Mouse (Mus musculus) E14TG2a.4 (cell line): ENCODE measurements around the gene Matn4.

Experiments
- H3K27me3 ChIP-seq: 2 replicates; pipeline ENCODE4 v1.6.1; 2014; ENCODE audit warnings: low read length, control low read depth; ENCODE audit not compliant: insufficient read depth
- H3K36me3 ChIP-seq: 2 replicates; pipeline ENCODE4 v1.6.1; 2014; ENCODE audit warnings: low read length, control low read depth; ENCODE audit not compliant: insufficient read depth
- H3K4me1 ChIP-seq: replicated peaks from 2 replicates; pipeline ENCODE4 v1.6.1; 2014; ENCODE audit warnings: low read depth, low read length, control low read depth
- H3K4me3 ChIP-seq: replicated peaks from 2 replicates; pipeline ENCODE4 v1.5.1; 2014; ENCODE audit warnings: mild to moderate bottlenecking, low read length
- H3K9me3 ChIP-seq: 2 replicates; pipeline ENCODE4 v1.6.1; 2014; ENCODE audit warnings: low read length, control low read depth
- CTCF ChIP-seq: conservative IDR thresholded peaks from 2 replicates; pipeline ENCODE4 v1.5.1; 2014; ENCODE audit warnings: low read length
- NANOG ChIP-seq: IDR thresholded peaks from 2 replicates; pipeline ENCODE4 v1.6.1; 2014; ENCODE audit warnings: borderline replicate concordance, low read length, mixed read lengths
- POU5F1 ChIP-seq: IDR thresholded peaks from 2 replicates; pipeline ENCODE4 v1.6.1; 2014; ENCODE audit warnings: low read length, borderline replicate concordance

The Matn4 gene

DNA sequence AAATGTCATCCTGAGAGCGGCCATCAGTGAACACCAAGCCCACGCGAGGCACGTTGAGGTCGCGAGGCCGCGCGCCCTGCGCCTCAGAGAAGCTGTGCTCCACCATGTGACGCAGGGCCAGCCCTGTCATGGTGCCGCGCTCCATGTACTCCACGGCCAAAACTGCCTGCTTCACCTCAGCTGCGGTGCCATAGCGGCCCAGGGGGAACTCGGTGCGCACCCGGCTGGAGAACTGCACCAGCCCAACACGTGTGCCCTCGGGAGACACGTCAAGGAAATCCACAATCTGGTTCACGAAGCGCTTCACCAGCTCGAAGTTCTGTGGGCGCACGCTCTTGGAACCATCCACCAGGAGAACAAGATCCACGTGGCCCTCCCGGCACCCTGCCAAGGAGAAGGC is 11.8 kb downstream of the Matn4 start:
- H3K27me3 ChIP-seq: peaks cover 88% of the 10 kb centered on the region
- peak overlapping the region; percentile 50 for H3K4me3 ChIP-seq
- no peak for TF ChIP-seq CTCF
- TF ChIP-seq NANOG: no peak
- TF ChIP-seq POU5F1: no peak
- no peaks in the 10 kb centered on the region for H3K36me3 ChIP-seq
- peaks cover 13% of the 10 kb centered on the region for H3K9me3 ChIP-seq
- H3K4me1 ChIP-seq: peaks cover 12% of the 10 kb centered on the region

DNA sequence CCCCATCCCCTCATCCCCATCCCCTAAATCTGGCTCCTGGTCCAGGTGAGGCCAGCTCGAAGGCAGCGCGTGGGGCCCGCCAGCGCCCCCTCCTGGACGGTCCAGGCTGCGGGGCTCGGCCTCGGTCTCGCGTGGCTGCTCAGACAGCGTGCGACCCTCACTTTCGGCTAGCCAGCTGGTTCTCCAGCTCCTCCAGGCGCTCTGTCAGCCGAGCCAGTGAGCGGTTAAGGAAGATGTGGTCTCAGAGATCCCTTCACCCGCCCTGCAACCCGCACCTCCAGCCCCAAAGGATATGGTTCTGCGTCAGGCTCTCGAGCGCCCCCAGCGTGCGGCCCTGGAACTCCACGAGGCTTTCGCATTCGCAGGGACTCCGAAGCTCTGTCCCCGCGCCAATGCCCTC is 15.5 kb downstream of the Matn4 start:
- TF ChIP-seq NANOG: no peak
- TF ChIP-seq CTCF: peak; percentile 95
- no peak for TF ChIP-seq POU5F1
- no peaks in the 10 kb centered on the region for H3K36me3 ChIP-seq

DNA sequence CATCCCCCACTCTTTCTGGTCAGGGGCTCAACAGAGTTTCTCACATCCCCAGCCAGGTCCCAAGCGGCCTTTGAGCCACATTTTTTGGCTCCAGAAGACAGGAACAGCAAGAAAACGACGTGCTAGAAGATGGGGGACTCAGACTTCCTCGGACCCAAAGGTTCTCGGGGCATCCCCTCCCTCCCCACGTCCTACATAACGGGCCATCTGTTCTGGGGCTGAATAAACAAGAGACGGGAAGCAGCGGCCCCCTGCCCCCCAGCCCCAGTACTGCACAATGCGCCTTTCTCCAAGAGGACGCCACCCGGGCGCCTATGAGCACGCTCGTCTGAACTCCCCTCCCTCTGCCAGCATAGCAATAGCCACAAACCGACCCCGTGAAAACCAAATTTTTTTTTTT is 15.9 kb downstream of the Matn4 start, which contains the start of gene Slpi:
TSS of gene Slpi (minus strand) at position 76 of the 400 bp plus-strand sequence.
- peaks cover 77% of the 10 kb centered on the region for H3K27me3 ChIP-seq
- peaks cover 16% of the 10 kb centered on the region for H3K4me1 ChIP-seq
- no peak for TF ChIP-seq NANOG
- H3K4me3 ChIP-seq: peak within 1 kb of the TSS; percentile 75
- H3K36me3 ChIP-seq: no peaks in the 10 kb centered on the region
- H3K9me3 ChIP-seq: peaks cover 13% of the 10 kb centered on the region

More for the DNA sequence above, 15.5 kb downstream of the Matn4 start:
- Histone ChIP-seq H3K9me3 (peaks cover 13% of the 10 kb centered on the region), H3K27me3 (peaks cover 80% of the 10 kb centered on the region), H3K4me3 (peak overlapping the region; percentile 75), H3K4me1 (peaks cover 16% of the 10 kb centered on the region)

DNA sequence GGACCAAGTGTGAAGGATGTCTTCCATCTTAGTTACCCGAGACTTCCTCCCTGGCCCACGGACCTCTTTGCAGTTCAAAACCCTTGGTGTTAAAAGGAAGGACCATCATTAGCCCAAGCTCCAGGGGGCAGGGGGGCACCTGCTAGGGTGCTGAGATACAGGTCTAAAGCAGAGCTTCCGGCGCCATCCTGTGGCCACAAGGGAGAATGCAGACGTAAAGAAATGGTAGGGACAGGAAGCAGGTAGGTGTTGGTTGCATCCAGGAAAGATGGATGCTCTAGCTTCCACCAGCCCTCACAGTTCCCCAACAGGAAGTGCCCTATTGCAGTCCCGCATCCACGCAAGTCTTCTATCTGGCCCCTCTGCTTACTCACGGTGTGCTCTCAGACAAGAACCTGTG is 18.0 kb downstream of the Matn4 start:
- no peak overlapping the region for H3K4me3 ChIP-seq
- no peak for TF ChIP-seq POU5F1
- no peak for TF ChIP-seq NANOG
- TF ChIP-seq CTCF: peak; percentile 52
- peaks cover 10% of the 10 kb centered on the region for H3K4me1 ChIP-seq
- no peaks in the 10 kb centered on the region for H3K36me3 ChIP-seq
- H3K27me3 ChIP-seq: peaks cover 73% of the 10 kb centered on the region
- H3K9me3 ChIP-seq: peaks cover 13% of the 10 kb centered on the region

DNA sequence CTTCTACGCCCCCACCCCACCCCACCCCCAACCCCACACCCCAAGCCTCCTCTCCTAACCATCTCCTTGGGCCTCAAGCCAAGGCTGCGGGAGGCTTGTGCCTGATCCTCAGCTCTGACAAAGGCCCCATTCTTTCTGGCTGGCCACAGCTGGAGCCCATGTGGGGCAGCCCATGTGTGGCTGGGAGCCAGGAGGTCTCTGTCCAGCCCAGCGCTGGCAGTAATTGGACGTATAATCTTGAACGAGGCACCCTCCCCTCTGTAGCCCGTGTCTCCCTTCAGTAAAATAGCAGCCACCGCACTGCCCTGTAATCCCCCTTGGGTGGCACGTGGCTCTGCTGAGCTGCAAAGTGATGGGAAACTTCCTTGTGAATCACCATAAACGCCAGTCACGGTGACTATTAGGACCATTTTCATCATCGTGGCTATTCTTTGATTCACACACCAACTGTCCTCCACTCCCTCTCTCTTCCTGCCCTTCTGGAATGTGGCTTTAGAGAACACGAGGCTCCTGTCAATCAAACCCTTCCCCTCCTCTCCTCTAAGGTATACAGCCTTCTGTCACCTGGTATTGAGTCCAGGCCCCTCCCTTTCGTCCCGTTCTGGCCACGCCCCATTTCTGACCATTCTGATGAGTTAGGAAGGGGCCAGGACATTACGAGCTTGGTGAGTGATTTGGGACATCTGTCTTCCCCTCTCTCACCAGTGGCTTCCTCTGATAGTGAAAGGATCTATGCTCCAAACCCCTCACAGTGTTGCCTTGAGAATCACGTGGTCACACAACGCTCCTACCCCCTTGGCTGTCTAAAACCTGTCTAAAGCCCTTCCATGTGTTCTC is 18.8 kb downstream of the Matn4 start:
- H3K9me3 ChIP-seq: peaks cover 10% of the 10 kb centered on the region
- no peak for TF ChIP-seq POU5F1
- TF ChIP-seq NANOG: no peak
- TF ChIP-seq CTCF: no peak
- H3K27me3 ChIP-seq: peaks cover 67% of the 10 kb centered on the region
- H3K36me3 ChIP-seq: no peaks in the 10 kb centered on the region
- peaks cover 10% of the 10 kb centered on the region for H3K4me1 ChIP-seq
- no peak overlapping the region for H3K4me3 ChIP-seq

DNA sequence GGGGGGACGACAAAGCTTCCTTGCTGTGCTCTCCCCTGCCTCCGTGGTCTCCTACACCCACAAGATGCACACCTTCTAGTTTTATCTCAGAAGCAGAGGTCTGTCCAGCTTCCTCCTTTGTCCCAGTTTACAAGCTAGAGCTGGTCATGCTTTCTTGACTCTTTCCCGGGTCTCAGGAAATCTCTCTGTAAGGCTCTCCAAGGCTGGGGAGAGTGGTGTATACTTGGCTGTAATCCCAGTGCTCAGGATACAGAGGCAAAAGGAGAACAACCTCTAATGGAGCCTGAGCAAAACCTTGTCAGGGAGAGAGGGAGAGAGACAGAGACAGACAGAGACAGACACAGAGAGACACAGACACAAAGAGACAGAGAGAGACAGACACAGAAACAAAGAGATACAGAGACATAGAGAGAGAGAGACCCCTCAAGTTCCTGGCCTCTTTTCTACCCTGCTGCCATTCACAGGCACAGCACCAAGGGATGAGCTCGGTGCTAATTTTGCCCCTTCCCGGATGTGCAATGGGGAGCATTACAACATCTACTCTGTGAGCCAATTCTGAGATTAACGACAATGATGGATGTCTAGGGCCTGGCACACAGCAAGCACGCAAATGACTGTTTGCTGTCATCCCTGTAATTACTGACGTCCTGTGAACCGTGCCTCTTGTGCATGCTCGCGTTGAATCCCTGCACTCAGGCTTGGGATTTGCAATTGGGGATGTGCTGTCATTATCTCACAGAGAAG is 21.1 kb downstream of the Matn4 start:
- H3K36me3 ChIP-seq: no peaks in the 10 kb centered on the region
- peaks cover 44% of the 10 kb centered on the region for H3K27me3 ChIP-seq
- no peak for TF ChIP-seq CTCF
- TF ChIP-seq NANOG: no peak
- TF ChIP-seq POU5F1: no peak

DNA sequence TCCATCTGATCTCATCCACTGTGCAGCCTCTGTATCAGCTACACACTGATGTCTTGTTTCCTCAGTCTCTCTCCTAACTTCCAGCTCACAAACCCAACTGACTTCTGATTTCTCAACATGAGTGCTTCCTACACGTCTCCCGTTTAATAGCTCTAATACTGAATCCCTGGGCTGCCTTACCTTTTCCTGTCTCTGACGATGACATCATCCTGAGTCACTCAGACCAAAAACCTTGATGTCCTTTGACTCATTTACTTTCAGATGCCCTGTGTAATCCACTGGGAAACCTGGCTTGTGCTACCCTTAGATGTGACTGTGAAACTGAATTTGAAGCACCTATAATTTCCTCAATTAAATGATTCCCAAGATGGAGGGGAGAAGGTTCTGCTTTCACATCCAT is 22.0 kb downstream of the Matn4 start:
- H3K9me3 ChIP-seq: no peaks in the 10 kb centered on the region

More for the DNA sequence above, 21.1 kb downstream of the Matn4 start:
- peaks cover 6% of the 10 kb centered on the region for H3K4me1 ChIP-seq
- no peaks in the 10 kb centered on the region for H3K9me3 ChIP-seq
- no peak overlapping the region for H3K4me3 ChIP-seq

DNA sequence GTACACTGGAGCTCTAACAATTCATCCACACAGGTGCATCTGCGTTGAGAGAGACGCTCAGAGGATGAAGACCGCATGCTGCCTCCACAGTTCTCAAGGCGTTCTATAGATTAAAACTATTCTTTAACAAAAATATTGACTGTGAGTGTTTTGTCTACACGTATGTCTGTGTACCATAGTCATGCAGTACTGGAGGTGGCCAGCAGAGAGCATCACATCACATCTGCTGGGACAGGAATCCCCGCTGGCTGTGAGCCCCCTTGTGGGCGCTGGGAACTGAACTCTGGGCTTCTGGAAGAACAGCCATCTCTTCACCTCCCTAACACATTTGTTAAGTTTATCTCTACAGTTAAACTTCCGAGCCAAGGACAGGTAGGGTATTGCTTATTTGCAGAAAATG is 23.2 kb downstream of the Matn4 start:
- Histone ChIP-seq H3K9me3 (no peaks in the 10 kb centered on the region), H3K4me3 (no peak overlapping the region), H3K36me3 (no peaks in the 10 kb centered on the region), H3K4me1 (peaks cover 4% of the 10 kb centered on the region; the same call in 1 of the 2 replicates), H3K27me3 (peaks cover 24% of the 10 kb centered on the region)
- TF ChIP-seq NANOG (no peak), POU5F1 (no peak), CTCF (peak; percentile 70)

More for the DNA sequence above, 22.0 kb downstream of the Matn4 start:
- H3K4me1 ChIP-seq: peaks cover 4% of the 10 kb centered on the region; the same call in 1 of the 2 replicates
- H3K27me3 ChIP-seq: peaks cover 35% of the 10 kb centered on the region
- no peak; the same call in 1 of the 2 replicates for TF ChIP-seq CTCF
- no peak for TF ChIP-seq NANOG
- no peak for TF ChIP-seq POU5F1
- no peaks in the 10 kb centered on the region for H3K36me3 ChIP-seq
- H3K4me3 ChIP-seq: no peak overlapping the region
